In the genomic region with DNA sequence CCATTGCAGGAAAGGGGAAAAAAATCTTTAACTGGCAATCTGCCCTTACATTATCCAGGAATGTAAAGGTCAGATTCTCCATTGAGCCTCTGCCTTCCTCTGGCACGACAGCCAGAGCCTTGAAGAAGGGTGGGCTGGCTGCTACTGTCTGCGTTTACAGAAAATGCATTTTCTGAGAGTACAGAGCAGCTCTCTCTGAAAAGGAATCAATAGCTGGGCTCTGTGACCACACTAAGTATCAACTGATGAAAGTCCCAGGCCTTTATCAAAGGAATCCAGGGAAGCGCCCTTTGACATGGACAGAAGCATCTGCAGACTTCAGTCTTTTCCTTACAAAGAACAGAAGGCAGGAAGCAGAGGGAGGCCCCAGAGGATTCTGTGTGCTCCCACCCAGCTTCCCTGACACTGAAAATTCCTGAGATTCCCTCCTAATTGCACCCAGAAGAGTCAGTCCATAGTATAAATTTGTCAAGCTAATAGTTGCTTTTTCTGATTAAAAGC, we compare ENCODE assay signal across 11 mouse cellular contexts.
DNase-seq lines count a peak whose midpoint lies in the region; ATAC-seq and TF ChIP-seq lines count a peak whose summit lies in the region.
"Had no signal": no experiment of that assay in that cellular context is flagged by ENCODE, and none has a peak within 500 bp of the region (broad histone marks: within the 10 kb centered on the region; RNA-seq: fewer than 3 reads in every experiment).

No protein-coding gene starts in this region.

- H3K27ac ChIP-seq in lung, embryonic 15.5 days: peak overlapping the region; percentile 51
- 0 out of 2 replicates have a peak overlapping the region, but pooled peaks have one; percentile 6 for H3K27ac ChIP-seq in embryonic facial prominence, embryonic 14.5 days (replicated peaks; ENCODE audit: low read depth, low read length)
- H3K27ac ChIP-seq in layer of hippocampus, adult 2 months: no peak overlapping the region

- H3K4me1 ChIP-seq in lung, embryonic 15.5 days: peaks cover 21% of the 10 kb centered on the region
- H3K4me1 ChIP-seq in embryonic facial prominence, embryonic 14.5 days (ENCODE audit: control insufficient read depth, insufficient read depth, low read length): peaks cover 17% of the 10 kb centered on the region

- no peaks in the 10 kb centered on the region for H3K9me3 ChIP-seq in lung, embryonic 15.5 days
- no peaks in the 10 kb centered on the region for H3K9me3 ChIP-seq in embryonic facial prominence, embryonic 14.5 days (ENCODE audit: control insufficient read depth, low read length)
- H3K9me3 ChIP-seq: G1E had no signal

- H3K36me3 ChIP-seq in lung, embryonic 15.5 days: no peaks in the 10 kb centered on the region
- no peaks in the 10 kb centered on the region for H3K36me3 ChIP-seq in embryonic facial prominence, embryonic 14.5 days (ENCODE audit: control insufficient read depth, insufficient read depth, low read length)
- H3K36me3 ChIP-seq: G1E had no signal

- 23% methylated on average over 3 of the region's 3 CpGs for WGBS in lung, embryonic 15.5 days
- 13% methylated on average over 3 of the region's 3 CpGs for WGBS in embryonic facial prominence, embryonic 14.5 days

- H3K4me3 ChIP-seq in lung, embryonic 15.5 days: no peak overlapping the region
- H3K4me3 ChIP-seq in embryonic facial prominence, embryonic 14.5 days (ENCODE audit: low read depth, low read length): no peak overlapping the region
- no peak overlapping the region for H3K4me3 ChIP-seq in layer of hippocampus, adult 2 months

- no peak for DNase-seq in lung, postnatal 4 days
- peak; percentile 68 for DNase-seq in embryo, embryonic 10.5 days (ENCODE audit: low spot score)
- peak; percentile 42 for DNase-seq in embryonic facial prominence, embryonic 14.5 days (ENCODE audit: low spot score)
- DNase-seq in kidney, postnatal 36 days: peak; percentile 2 to 11
- no peak for DNase-seq in layer of hippocampus, adult 2 months (ENCODE audit: low spot score in 2 of 2)
- DNase-seq in right cerebral cortex, postnatal 4 days: no peak
- DNase-seq in ovary, adult 18-20 months (ENCODE audit: low spot score): no peak
- DNase-seq: liver, postnatal 0 days had no signal

- no peaks in the 10 kb centered on the region for H3K27me3 ChIP-seq in lung, embryonic 15.5 days
- H3K27me3 ChIP-seq in embryonic facial prominence, embryonic 14.5 days (replicated peaks; ENCODE audit: control insufficient read depth, insufficient read depth, low read length): no peaks in the 10 kb centered on the region

- no peak overlapping the region for H3K9ac ChIP-seq in lung, embryonic 15.5 days
- no peak overlapping the region for H3K9ac ChIP-seq in embryonic facial prominence, embryonic 14.5 days (ENCODE audit: low read depth, low read length)
- H3K9ac ChIP-seq: liver, postnatal 0 days had no signal

- no peak overlapping the region for H3K4me2 ChIP-seq in lung, embryonic 15.5 days
- no peak overlapping the region for H3K4me2 ChIP-seq in embryonic facial prominence, embryonic 14.5 days (ENCODE audit: low read depth, low read length)

- ATAC-seq in lung, embryonic 15.5 days (ENCODE audit: borderline replicate concordance, extremely low read depth, low FRiP score, low TSS enrichment): no peak
- ATAC-seq in embryonic facial prominence, embryonic 14.5 days (ENCODE audit: low read depth): no peak
- ATAC-seq: hindbrain, embryonic 16.5 days; liver, postnatal 0 days had no signal

- TF ChIP-seq CTCF in layer of hippocampus, adult 2 months (conservative IDR thresholded peaks at IDR 0.05): no peak

Comparison
In these comparisons a context has a peak if more than half of its experiments do, and no peak if none do; other contexts are left out.
1. DNase-seq: peak in embryo, embryonic 10.5 days (single experiment), embryonic facial prominence, embryonic 14.5 days (single experiment) and kidney, postnatal 36 days (2 of 2); none in lung, postnatal 4 days (0 of 2), layer of hippocampus, adult 2 months (0 of 2), right cerebral cortex, postnatal 4 days (single experiment) and ovary, adult 18-20 months (single experiment).